Mouse (Mus musculus) effector memory CD4-positive, alpha-beta T cell, adult 7 months (primary cell): ENCODE results near the gene Zp2. TPM values are rescaled to one million over a fixed set of nuclear protein-coding genes. Genes with fewer than 3 reads are reported as not detected.

ENCODE experiments used
- polyA plus RNA-seq: library from polyadenylated mRNA; unstranded; fragments of 100-300 nt; shearing (Covaris generic); gene quantifications from one replicate; pipeline ENCODE4 v1.2.1, GENCODE M21; 2017

The Zp2 gene
- not detected for polyA plus RNA-seq

GRCm38 (mm10) chr7:120145191-120145590 is at the start of gene Zp2:
Gene Zp2, minus strand, starts transcription at chr7:120145291.

GRCm38 (mm10) chr7:120173603-120174244 is 28.6 kb upstream of the Zp2 start, which contains the start of gene Anks4b:
Gene Anks4b, plus strand, starts transcription at chr7:120173858.

GRCm38 (mm10) chr7:120102164-120102972 is 42.7 kb downstream of the Zp2 start, which contains the start of gene Tmem159:
Gene Tmem159, plus strand, starts transcription at chr7:120102353.

GRCm38 (mm10) chr7:120095180-120095579 is 49.9 kb downstream of the Zp2 start, which contains the start of gene Dnah3:
Gene Dnah3, minus strand, starts transcription at chr7:120095280.

Other genes starting within 250 kb of the Zp2 start
- 9.9 TPM for gene Lyrm1, start 249.4 kb downstream of the Zp2 start, polyA plus RNA-seq
- gene Dcun1d3, start 249.0 kb downstream of the Zp2 start, polyA plus RNA-seq = 15.1 TPM
- gene Dnah3, start 50.0 kb downstream of the Zp2 start, polyA plus RNA-seq = 0.27 TPM
- gene Tmem159, start 42.9 kb downstream of the Zp2 start, polyA plus RNA-seq = 11.4 TPM
- gene Anks4b, start 28.6 kb upstream of the Zp2 start, polyA plus RNA-seq = not detected
- gene Crym, start 56.8 kb upstream of the Zp2 start, polyA plus RNA-seq = not detected
- gene Abca14, start 58.7 kb upstream of the Zp2 start, polyA plus RNA-seq = 0.18 TPM
- not detected for gene Abca15, start 183.4 kb upstream of the Zp2 start, polyA plus RNA-seq